Mouse (Mus musculus) intestine, postnatal 0 days (tissue): ENCODE data around the gene Ddx24. TPM values are rescaled to one million over a fixed set of nuclear protein-coding genes. Genes with fewer than 3 reads are reported as not detected.

ENCODE experiments used
- ATAC-seq: fragments of 200-750 bp; cut with Nextera tagmentation; 2 replicates; pipeline ENCODE4 v1.8.0; 2017; ENCODE audit warnings: mild to moderate bottlenecking, moderate TSS enrichment, moderate library complexity
- H3K27ac ChIP-seq: fragments of 300-500 bp; sonication (generic); 2 replicates; pipeline ENCODE4 v1.5.1; 2014; ENCODE audit warnings: mild to moderate bottlenecking, low read depth, low read length, moderate library complexity
- H3K27me3 ChIP-seq: fragments of 300-500 bp; sonication (generic); replicated peaks from 2 replicates; pipeline ENCODE4 v1.6.1; 2014; ENCODE audit warnings: low read length, mixed read lengths; ENCODE audit not compliant: control insufficient read depth, insufficient read depth
- H3K36me3 ChIP-seq: fragments of 300-500 bp; sonication (generic); 2 replicates; pipeline ENCODE4 v1.6.1; 2014; ENCODE audit warnings: mild to moderate bottlenecking, moderate library complexity; ENCODE audit not compliant: control insufficient read depth, insufficient read depth
- H3K4me1 ChIP-seq: fragments of 300-500 bp; sonication (generic); replicated peaks from 2 replicates; pipeline ENCODE4 v1.6.1; 2014; ENCODE audit warnings: antibody characterized with exemption, low read length, mixed read lengths; ENCODE audit not compliant: control insufficient read depth, insufficient read depth
- H3K4me2 ChIP-seq: fragments of 300-500 bp; sonication (generic); replicated peaks from 2 replicates; pipeline ENCODE4 v1.6.1; 2014; ENCODE audit warnings: low read depth, mild to moderate bottlenecking, moderate library complexity
- H3K4me3 ChIP-seq: fragments of 300-500 bp; sonication (generic); 2 replicates; pipeline ENCODE4 v1.5.1; 2014; ENCODE audit warnings: low read depth, low read length
- H3K9ac ChIP-seq: fragments of 300-500 bp; sonication (generic); 2 replicates; pipeline ENCODE4 v1.6.1; 2014; ENCODE audit warnings: mild to moderate bottlenecking, low read depth, low read length
- H3K9me3 ChIP-seq: fragments of 300-500 bp; sonication (generic); 2 replicates; pipeline ENCODE4 v1.6.1; 2016; ENCODE audit warnings: mixed run types; ENCODE audit not compliant: control insufficient read depth
- CTCF ChIP-seq: sonication (generic); IDR thresholded peaks from 2 replicates; pipeline ENCODE4 v1.5.1; 2016; ENCODE audit warnings: low read depth, mild to moderate bottlenecking, control low read depth, antibody characterized with exemption, moderate library complexity
- WGBS: fragments of 180-500 bp; shearing (Covaris S2); extraction: QIAGEN DNeasy Blood & Tissue Kit; methylation state at CpG from one replicate; pipeline ENCODE4 v1.1.7; 2014; 5-methylcytosine and 5-hydroxymethylcytosine counted together
- polyA plus RNA-seq: library from polyadenylated mRNA; unstranded; fragments of >200 nt; fragmentation: Nextera tagmentation; extraction: Ambion mirVana; gene quantifications from 2 replicates; pipeline ENCODE4 v1.2.1, GENCODE M21; 2015

The Ddx24 gene
- polyA plus RNA-seq, 1 experiment from 2014 or later = 84.6 TPM

DNA sequence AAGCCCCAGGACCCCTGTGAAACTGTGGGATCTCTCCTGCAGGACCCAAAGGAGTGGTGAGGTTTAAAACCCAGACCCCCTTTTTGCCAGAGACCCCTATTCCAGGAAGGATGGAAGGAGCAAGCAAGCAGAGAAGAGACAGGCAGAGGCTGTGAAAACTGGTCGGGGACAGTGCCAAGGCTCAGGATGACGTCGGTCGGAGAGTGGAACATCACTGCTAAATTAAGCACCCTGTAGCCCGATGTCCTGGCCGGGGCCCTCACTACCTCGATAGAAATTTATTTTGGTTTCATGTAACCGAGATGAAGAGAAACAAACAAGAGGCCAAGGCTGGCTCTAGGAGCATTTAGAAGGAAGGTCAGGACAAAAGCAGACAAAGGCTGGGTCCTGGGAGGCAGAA lies 67.4 kb downstream of the Ddx24 start:
- no peak for TF ChIP-seq CTCF
- no peaks in the 10 kb centered on the region for H3K36me3 ChIP-seq
- no peaks in the 10 kb centered on the region for H3K9me3 ChIP-seq
- no peaks in the 10 kb centered on the region for H3K27me3 ChIP-seq
- ATAC-seq = no peak
- H3K4me3 ChIP-seq = no peak overlapping the region
- no peak overlapping the region for H3K9ac ChIP-seq
- 78% methylated on average over 8 of the region's 8 CpGs for WGBS
- H3K4me2 ChIP-seq = no peak overlapping the region
- no peaks in the 10 kb centered on the region for H3K4me1 ChIP-seq
- no peak overlapping the region for H3K27ac ChIP-seq

Other genes starting within 250 kb of the Ddx24 start
- 0.44 and 0.51 TPM in 2 replicates for gene Prima1, start 183.7 kb downstream of the Ddx24 start, polyA plus RNA-seq
- not detected in 2 replicates for gene Fam181a, start 114.9 kb downstream of the Ddx24 start, polyA plus RNA-seq
- 15.1 and 18.5 TPM in 2 replicates for gene Asb2, start 69.8 kb downstream of the Ddx24 start, polyA plus RNA-seq
- gene Otub2, start 37.1 kb downstream of the Ddx24 start, polyA plus RNA-seq = 1.8 and 2.3 TPM in 2 replicates
- 0.35 TPM in 1 of 2 replicates, not detected in the other for gene 9330161L09Rik, start 18.0 kb downstream of the Ddx24 start, polyA plus RNA-seq
- 79.3 and 84.8 TPM in 2 replicates for gene Ifi27, start 8.4 kb upstream of the Ddx24 start, polyA plus RNA-seq
- 86.6 and 95.5 TPM in 2 replicates for gene Ifi27l2a, start 17.9 kb upstream of the Ddx24 start, polyA plus RNA-seq
- 505 and 529 TPM in 2 replicates for gene Ifi27l2b, start 31.4 kb upstream of the Ddx24 start, polyA plus RNA-seq
- gene Ppp4r4, start 106.5 kb upstream of the Ddx24 start, polyA plus RNA-seq = 0.56 and 0.65 TPM in 2 replicates
- 0.10 and 0.21 TPM in 2 replicates for gene Serpina10, start 205.6 kb upstream of the Ddx24 start, polyA plus RNA-seq
- gene Serpina6, start 231.4 kb upstream of the Ddx24 start, polyA plus RNA-seq = 0.21 TPM in 1 of 2 replicates, not detected in the other